Mouse (Mus musculus) mouse trophoblast stem cell (cell line): ENCODE data around the gene Irak2.

ENCODE experiments used
- in situ Hi-C, 2 experiments: fragments of 300-500 bp; cut with MseI, MboI; formaldehyde crosslinking; loops; 2 replicates in 1 of 2; 3 replicates in 1 of 2; pipeline ENCODE4 v1.15.1; 2025

The Irak2 gene

DNA sequence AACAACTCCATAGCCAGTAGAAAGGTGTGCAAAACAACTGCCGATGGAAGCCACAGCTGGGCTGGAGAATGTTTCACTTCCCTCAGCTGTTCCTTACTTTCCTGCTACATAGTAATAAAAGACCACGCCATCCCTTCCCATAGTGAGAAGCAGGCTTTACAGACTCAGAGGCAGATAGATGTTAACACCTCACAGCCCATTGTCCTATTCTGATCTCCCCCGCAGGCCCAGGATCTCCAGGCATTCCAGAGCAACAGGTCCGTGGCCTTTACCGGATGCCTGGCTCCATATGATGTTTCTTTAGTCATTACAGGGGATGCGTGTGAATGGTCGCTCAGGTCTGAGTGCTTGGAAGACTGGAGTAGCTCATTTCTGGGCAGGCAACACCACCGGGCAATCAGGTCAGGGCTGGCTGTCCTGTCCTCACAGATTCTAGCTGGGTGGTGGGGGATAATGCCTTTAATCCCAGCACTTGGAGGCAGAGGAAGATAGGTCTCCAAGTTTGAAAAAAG, 29.4 kb downstream of the Irak2 start:
- in situ Hi-C loops: no loop called here

DNA sequence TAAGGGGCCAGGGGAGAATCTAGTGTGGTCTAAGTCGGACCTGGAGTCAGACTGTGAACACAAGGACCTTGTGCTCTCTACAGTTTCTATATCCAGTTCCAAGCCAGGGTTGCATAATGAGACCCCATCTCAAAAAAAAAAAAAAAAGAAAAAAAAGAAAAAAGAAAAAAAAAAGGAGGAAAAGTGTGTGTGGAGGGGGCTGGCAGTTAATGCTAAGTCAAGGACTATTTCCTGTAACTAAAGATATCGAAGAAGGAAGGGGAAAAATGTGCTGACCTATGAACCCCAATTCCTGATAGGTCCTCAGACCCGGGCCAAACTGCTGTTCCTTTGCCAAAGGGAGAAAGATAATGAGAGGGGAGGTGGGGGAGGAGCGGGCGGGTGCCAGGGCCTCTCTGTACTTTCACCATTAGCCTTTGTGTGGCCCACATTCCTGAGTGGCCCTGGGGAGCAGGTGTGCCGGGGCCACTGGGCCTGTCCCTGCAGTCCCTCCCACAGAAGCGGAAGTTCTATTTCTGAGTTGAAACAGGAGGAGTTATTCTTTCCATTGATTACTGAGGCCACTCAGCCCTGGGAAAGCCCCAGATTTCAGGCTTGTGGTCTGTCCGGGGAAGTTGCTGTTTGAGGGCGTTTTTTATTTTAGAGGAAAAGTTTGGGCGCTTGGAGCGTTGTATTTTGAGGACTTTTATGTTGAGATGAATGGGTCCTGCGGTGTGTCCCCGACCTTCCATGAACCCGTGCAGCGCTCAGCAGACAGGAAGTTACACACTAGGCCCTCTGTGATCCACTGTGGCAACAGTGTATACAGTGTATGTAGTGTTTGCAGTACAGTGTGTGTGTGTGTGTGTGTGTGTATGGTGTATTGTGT, 30.3 kb downstream of the Irak2 start:
- in situ Hi-C loops: no loop called here

DNA sequence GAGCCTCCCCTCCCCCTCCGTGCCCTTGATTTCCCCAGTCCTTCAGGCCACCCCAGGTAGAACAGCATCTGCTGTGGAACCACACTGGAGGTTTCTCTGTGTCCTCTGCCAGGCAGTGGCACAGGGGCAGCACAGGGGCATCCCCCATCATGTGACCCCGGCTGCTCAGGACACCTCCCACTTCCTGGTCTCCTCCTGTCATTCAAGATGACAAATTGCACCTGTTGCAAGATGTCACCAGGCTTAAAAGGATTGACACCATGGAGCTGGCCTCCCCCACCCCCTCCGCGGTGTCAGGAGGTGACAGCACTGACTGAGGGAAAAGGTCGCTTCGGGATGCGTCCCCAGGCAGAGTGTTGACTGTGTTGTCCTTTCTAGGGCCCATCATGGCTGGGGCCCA, 31.6 kb downstream of the Irak2 start:
- in situ Hi-C loops: loop anchor here in 1 of 2 experiments (5.0 kb wide), 1 partner anchor 33 kb away; the partner anchor contains the start of gene Irak2

DNA sequence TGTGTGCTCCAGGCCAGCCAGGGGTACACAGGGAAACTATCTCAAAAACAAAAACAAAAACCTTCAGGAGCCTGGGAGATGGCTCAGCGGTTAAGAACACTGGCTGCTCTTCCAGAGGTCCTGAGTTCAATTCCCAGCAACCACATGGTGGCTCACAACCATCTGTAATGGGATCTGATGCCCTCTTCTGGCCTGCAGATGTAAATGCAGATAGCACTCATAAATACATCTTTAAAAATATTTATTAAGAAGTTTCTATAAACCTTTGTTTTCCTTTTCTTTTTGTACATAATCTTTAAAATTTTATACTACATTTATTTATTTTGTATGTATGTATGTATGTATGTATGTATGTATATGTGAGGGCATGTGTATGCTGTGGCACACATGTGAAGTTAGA, 33.8 kb downstream of the Irak2 start:
- in situ Hi-C loops: loop anchor here in 1 of 2 experiments (5.0 kb wide), 1 partner anchor 35 kb away; the partner anchor contains the start of gene Irak2

DNA sequence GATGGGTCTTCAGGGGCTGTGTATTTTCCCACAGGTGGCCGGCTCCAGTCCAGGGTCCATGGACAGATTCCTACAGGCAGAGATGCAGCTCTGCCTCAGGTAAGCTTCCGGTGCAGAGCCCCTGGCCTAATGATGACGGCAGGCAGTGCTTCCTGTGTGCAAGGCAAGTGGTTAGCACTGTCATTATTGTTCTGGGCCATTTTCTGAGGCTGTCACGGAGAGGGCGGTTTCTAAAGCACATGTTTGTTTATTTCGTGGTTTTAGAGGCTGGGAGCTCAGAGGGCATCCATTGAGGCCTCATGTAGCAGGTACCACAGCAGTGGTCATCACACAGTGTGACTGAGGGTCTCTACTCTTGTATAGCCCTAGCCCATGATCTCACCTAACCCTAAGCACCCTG, 34.7 kb downstream of the Irak2 start:
- in situ Hi-C loops: loop anchor here in 1 of 2 experiments (5.0 kb wide), 1 partner anchor 36 kb away; the partner anchor contains the start of gene Irak2

DNA sequence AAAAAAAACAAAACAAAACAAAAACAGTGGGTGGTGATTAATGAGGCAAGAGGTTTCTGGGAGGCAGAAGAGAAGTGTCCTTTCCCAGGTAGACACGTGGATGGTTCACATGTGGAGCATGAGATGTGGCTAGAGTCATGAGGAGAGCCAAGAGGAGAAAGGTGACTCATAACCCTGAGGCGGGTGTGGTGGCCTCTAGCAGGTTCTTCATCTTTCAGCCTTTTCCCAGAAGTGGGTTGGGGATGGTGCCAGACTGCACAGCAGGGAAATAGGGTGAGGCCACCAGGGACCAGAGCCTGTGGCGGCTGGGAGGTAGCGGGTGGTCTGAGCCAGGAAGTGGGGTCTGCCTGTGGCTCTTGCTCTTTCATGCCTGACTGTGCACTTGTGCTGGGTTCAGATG, 37.0 kb downstream of the Irak2 start:
- in situ Hi-C loops: loop anchor here in 1 of 2 experiments (5.0 kb wide), 1 partner anchor 33 kb away; no protein-coding TSS in a partner anchor

DNA sequence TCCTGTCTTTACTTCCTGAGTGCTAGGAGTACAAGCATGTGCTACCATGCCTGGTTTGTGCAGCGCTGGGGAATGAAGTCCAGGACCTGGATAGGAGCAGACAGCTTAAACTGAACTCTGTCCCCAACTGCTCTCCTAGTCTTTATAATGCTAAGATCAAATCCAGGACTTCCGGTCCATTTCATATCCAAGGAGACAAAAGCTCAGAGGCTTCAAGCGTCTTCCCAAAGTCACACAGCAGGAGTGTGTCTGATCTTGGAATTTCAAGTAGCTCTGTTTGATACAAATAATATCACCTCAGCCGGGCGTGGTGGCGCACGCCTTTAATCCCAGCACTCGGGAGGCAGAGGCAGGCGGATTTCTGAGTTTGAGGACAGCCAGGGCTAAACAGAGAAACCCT, 37.7 kb downstream of the Irak2 start:
- in situ Hi-C loops: loop anchor here in 1 of 2 experiments (5.0 kb wide), 1 partner anchor 34 kb away; no protein-coding TSS in a partner anchor

DNA sequence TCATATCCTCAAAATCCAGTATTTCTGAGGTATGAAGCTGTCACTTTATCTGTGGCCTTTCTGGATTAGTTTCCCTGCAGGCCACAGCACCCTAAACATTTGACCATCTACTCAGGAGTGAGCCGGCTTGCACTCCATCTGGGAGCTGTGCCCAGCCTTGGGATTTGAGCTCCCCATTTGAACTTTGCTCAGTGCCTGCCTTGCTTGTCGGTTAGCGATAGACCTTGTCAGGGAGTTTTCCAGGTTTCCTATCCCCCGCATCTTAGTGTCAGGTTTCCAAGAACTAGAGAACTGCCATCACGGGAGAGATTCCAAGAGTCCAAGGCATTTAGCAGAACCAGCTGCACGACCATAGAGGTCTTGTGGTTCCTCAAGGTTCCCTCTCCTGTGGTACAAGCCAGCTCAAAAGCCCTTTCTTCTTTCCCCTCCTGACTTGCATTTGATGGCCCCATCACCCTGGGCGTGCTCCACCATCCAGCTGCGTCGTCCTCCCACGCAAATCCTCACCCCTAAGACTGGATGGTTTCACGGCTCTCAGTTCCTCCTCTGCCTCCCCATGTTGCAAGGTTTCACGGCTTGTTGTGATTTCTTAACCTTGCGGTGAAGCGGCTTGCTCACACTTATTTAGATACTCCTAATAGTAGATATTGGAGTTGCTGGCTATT, 38.9 kb downstream of the Irak2 start:
- in situ Hi-C loops: loop anchor here in 1 of 2 experiments (5.0 kb wide), 1 partner anchor 35 kb away; no protein-coding TSS in a partner anchor

DNA sequence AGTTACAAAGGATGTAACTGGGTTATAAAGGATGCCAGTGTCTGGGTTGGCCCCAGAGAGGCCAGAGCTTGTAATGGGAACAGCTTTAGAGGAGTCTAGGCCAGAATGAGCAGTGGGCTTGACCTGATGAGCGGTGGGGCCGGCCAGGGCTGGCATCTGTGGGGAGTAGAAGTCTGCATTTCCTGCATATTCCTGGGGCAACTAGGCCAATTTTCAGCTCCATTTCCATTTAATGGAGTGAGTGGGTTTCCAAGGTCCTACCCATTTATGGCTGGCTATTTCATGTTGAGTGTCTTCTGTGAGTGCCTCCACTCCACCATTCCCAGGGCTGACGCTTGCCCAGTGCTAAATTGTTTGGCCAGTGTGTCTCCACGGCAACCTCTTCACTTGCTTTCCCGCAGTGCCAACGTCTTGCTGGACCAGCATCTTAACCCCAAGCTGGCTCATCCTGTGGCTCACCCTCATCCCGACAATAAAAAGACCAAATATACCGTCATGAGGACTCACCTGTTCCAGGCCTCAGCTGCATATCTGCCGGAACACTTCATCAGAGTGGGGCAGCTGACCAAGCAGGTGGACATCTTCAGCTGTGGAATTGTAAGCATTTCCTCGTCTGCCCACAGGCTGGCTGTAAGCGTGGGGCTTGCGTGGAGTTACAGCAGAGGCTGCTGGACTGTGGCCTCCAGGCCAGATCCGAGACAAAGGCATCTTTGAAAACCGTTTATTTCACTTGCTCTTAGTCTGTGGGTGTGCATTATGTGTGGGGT, 40.2 kb downstream of the Irak2 start:
- in situ Hi-C loops: loop anchor here in 1 of 2 experiments (5.0 kb wide), 1 partner anchor 36 kb away; no protein-coding TSS in a partner anchor

DNA sequence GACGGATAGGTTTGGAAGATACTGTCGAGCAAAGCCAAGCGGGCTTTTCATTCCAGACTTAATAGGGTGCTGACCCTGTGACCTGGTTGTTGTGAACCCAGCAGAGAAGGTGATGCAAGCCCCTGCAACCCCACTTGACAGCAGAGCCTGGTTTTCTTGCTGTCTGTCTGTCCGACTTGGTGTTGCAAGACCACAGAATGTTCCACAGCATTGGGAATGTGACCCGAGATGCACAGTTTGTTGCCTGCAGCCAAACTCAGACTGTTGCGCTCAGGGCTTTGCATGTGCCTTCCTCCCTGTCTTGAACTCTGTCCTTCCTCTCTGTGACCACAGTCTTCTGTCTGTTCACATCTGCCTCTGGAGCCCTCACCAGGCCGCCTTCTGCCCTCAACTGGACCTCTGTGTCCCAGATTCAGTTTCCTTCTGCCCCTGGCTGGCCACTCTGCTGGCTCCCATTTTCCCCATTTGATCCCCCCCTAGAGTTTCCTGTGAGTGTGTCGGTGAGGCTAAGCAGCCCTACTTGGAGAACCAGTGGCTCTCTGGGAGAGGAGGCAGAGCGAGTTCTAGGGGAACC, 41.8 kb downstream of the Irak2 start:
- in situ Hi-C loops: loop anchor here in 1 of 2 experiments (5.0 kb wide), 1 partner anchor 38 kb away; no protein-coding TSS in a partner anchor

DNA sequence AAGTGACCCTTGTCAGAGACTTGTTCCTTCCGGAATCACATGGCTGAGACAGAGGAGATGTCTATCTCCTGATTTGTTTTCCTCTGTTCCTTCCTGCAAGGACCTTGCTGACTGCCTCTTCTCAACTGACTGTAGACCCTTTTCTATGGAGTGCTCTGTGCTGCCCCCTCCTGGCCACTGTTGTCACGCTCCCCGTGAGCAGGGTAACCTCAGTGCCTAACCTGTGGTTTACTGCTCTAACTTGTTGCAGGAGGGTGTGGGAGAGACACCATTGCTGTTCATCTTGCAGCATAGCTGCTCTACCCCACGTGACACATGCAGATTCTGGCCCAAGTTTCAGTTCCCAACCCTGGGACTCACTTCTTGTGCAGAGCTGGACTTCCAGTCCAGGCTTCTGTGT, 43.0 kb downstream of the Irak2 start:
- in situ Hi-C loops: no loop called here

DNA sequence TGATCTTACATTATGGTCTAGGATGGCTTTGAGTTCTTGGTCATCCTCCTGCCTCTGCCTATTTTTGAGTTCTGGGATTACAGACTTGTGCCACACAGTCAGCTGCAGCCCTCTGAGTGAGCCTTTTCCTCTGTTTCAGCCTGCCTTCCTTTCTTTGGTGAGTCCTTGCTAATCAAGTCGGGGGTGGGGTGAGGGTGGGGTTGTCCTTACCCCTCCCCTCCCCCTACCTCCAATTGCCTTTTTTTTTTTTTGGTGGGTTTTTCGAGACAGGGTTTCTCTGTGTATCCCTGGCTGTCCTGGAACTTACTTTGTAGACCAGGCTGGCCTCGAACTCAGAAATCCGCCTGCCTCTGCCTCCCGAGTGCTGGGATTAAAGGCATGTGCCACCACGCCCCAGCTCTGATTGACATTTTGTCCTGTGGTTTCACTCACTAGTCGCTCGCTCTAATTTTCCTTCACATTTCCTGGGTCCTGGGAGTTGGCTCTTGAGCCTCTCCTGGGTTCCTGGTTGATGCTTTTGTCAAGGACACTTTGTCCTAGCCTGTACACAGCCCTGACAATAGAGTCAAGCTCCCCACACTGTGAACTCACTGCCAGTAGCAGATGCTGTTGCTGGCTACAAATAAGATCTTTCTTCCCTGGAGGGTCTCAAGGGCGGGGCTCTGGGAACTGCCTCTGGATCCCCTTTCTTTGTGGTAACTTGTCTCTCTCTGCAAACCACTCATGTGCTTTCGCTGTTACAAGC, 45.0 kb downstream of the Irak2 start:
- in situ Hi-C loops: no loop called here

DNA sequence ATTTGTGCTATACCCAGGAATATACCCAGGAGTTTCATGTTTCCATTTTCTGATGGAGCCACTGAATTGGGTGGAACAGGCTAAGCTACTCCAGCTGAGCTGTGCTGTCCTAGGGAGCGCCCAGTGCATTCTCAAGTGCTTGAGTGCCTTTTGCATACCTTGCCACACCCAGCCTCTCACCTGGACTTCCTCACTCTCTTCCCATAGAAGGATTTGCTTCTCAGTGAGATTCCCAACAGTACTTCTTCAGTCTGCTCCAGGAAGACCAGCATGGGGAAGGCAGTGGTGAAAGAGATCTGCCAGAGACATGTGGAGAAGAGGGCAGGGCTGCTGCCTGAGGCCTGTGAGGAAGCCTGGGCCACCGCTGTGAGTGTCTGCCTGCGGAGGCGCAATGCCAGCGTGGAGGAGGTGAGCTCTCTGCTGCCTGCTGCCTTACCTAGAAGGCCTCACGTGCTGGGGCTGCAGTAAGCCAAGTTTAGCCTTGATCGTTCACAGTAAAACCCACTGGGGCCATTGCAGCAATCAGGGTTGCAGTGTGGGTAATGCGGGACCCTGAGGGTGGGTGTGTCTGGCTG, 48.4 kb downstream of the Irak2 start:
- in situ Hi-C loops: no loop called here

DNA sequence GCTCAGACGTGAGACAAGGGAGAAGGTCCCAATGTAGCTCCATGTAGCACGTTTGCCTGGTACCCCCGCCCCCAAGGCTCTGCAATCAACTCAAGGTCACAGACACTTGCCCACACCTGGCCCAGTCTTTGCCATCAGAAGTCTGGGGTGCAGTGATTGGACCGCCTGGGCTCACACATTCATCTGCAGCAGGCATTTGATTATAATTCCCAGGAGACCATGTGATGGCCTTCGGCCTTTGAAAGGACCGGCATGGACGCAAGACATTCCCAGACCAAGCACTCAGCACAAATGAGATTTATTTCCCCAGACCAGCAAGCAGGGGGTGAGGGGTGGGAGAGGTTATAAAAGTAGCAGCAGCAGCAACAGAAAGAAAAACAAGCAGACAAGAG, 51.7 kb downstream of the Irak2 start:
- in situ Hi-C loops: no loop called here

DNA sequence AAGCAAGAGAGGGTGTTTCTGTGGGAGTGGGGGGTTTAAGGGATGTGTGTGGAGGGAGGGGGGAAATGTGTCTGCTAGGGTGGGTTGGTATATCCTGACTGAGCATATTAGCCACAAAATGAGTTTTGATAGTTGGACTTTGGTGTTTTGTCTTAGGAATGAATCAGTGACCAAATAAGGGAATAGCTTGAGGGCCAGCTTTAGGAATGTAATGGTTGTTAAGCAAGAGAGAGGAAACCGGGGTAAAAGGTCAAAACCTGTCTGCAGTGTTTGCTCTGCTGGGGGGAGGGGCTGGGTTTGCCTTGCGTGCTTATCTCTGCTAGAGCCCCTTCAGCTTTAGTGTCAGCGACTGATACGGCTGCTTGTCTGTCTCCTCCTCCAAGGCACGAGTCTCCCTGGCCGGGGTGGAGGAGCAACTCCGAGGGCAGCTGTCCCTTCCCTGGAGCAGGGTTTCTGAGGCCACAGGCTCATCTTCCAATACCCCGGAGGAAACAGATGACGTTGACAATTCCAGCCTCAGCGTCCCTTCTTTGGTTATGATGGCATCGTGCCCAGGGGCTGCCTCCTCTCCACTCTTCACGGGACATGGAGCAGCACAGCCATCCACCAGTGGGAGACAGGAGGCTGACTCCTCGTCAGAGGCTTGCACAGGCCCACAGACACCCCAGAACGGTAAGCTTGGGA, 52.3 kb downstream of the Irak2 start:
- in situ Hi-C loops: no loop called here

DNA sequence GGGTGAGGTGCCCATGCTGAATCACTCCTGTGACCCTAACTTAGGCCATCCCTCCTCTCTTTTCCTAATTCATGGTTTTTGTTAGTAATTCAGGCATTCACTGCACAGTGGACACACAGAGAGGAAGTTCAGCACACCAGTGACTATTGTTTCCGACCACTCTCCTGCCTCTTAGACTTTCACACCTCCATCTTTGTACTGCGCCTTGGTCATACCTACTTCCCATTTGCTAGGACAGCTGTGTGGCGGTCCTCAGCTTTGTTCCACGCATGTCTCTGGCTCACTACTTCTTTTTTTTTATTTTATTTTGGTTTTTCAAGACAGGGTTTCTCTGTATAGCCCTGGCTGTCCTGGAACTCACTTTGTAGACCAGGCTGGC, 52.8 kb downstream of the Irak2 start:
- in situ Hi-C loops: no loop called here

DNA sequence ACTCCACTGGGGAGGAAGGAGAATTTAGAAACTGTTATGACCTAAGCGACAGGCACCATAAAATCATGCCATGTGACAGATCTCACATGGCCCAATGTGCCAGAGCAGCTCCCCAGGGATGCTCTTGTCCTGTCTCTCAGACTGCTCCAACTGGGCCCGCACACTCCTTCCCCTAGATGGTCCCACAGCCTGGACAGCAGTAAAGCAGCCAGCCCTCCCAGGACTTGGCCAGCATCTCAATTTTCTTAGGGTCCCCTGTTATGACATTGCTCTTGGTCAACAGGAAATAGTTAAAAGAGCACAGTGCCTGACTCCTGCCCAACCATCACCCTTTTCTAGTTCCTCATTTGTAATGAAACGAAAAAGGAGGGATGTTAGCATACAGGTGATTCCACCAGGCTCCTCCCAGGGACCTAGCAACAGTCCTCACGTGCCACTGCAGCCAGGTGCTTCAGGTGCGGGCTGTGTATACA, 54.4 kb downstream of the Irak2 start:
- in situ Hi-C loops: no loop called here

DNA sequence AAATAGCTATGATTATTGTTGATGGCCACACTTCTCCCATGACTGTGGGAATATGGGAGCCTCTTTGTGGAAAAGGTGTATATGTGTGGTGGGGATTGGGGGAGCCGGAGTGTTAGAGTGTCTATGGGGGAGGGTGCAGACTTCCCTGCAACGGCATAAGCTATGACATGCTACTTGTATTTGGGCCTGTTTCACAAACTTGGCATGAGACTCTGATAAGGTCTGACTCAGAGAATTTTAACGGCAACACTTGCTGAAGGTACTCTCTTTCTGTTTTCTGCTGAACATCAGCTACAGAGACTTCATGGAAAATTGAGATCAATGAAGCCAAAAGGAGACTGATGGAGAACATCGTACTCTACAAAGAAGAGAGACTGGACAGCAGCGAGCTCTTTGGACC, 55.1 kb downstream of the Irak2 start:
- in situ Hi-C loops: no loop called here

DNA sequence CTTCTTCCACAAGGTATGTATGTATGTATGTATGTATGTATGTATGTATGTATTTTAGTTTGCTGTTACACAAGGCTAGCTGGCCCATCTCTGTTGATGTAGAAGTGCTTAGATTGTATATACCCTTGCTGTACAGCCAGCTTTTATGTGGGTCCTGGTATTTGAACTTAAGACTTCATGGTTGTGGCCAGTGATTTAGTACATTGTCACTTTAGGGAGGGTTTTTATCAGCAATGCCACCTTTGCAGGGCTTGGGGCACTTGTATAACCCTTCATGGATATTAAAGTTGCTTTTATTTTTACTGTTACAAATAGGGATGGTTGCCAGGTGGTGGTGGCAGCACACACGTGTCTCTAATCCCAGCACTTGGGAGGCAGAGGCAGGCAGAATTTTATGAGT, 56.9 kb downstream of the Irak2 start:
- in situ Hi-C loops: no loop called here
